Mouse (Mus musculus): ENCODE results near the gene Srpk3.
"Not testable (repeated sequence)": the region's sequence is repeated elsewhere in the genome, so short reads cannot be mapped to it uniquely, and the experiment has no call there.

The Srpk3 gene

GRCm38 (mm10) chrX:73774168-73774760 lies at the start of gene Srpk3:
Gene Srpk3 (plus strand): TSS chrX:73774405.
- in situ Hi-C loops (cut with MboI; ENCODE audit: unreplicated experiment in 2 of 2), result loop anchor here in 1 of 2 experiments (10.0 kb wide), 1 partner anchor 59 kb away; the partner anchor contains the start of genes Abcd1 and Bcap31

GRCm38 (mm10) chrX:73730908-73731307 lies 43.3 kb upstream of the Srpk3 start:
- in situ Hi-C loops (cut with MboI; ENCODE audit: unreplicated experiment in 2 of 2), result no loop called here

GRCm38 (mm10) chrX:73738155-73738554 lies 36.0 kb upstream of the Srpk3 start:
- in situ Hi-C loops (cut with MboI; ENCODE audit: unreplicated experiment in 2 of 2), result no loop called here

GRCm38 (mm10) chrX:73739151-73739550 lies 35.1 kb upstream of the Srpk3 start:
- in situ Hi-C loops (cut with MboI; ENCODE audit: unreplicated experiment in 2 of 2), result no loop called here

- in situ Hi-C loops (cut with MboI; ENCODE audit: unreplicated experiment in 2 of 2), result not testable (repeated sequence)
Measured at GRCm38 (mm10) chrX:73739841-73740240, 34.4 kb upstream of the Srpk3 start.

- in situ Hi-C loops (cut with MboI; ENCODE audit: unreplicated experiment in 2 of 2), result no loop called here
Measured at GRCm38 (mm10) chrX:73744774-73745481, 29.3 kb upstream of the Srpk3 start.

GRCm38 (mm10) chrX:73748977-73749376 lies 25.2 kb upstream of the Srpk3 start:
- in situ Hi-C loops (cut with MboI; ENCODE audit: unreplicated experiment in 2 of 2), result no loop called here

- in situ Hi-C loops (cut with MboI; ENCODE audit: unreplicated experiment in 2 of 2), result no loop called here
Measured at GRCm38 (mm10) chrX:73756334-73757140, 17.7 kb upstream of the Srpk3 start, which contains the start of gene Plxnb3. Gene Plxnb3 (plus strand): TSS chrX:73757090.

GRCm38 (mm10) chrX:73758611-73759290 lies 15.5 kb upstream of the Srpk3 start:
- in situ Hi-C loops (cut with MboI; ENCODE audit: unreplicated experiment in 2 of 2), result no loop called here

- in situ Hi-C loops (cut with MboI; ENCODE audit: unreplicated experiment in 2 of 2), result no loop called here
Measured at GRCm38 (mm10) chrX:73765311-73765710, 8.9 kb upstream of the Srpk3 start.

- in situ Hi-C loops (cut with MboI; ENCODE audit: unreplicated experiment in 2 of 2), result no loop called here
Measured at GRCm38 (mm10) chrX:73767267-73767666, 6.9 kb upstream of the Srpk3 start.

GRCm38 (mm10) chrX:73774802-73775483 lies 738 bp downstream of the Srpk3 start:
- in situ Hi-C loops (cut with MboI; ENCODE audit: unreplicated experiment in 2 of 2), result loop anchor here (10.0 to 25.0 kb wide), 2 partner anchors 60 to 512 kb away; partner anchors contain the start of genes Abcd1 (in 1 of the 2), Atp6ap1 (in 1 of the 2), Bcap31 (in 1 of the 2) and Dnase1l1 (in 1 of the 2)

- in situ Hi-C loops (cut with MboI; ENCODE audit: unreplicated experiment in 2 of 2), result loop anchor here in 1 of 2 experiments (5.0 to 25.0 kb wide), 2 partner anchors 65 to 505 kb away; partner anchors contain the start of genes Abcd1, Atp6ap1, Bcap31 and Dnase1l1
Measured at GRCm38 (mm10) chrX:73782227-73782626, 8.0 kb downstream of the Srpk3 start.

GRCm38 (mm10) chrX:73785666-73786065 lies 11.5 kb downstream of the Srpk3 start:
- in situ Hi-C loops (cut with MboI; ENCODE audit: unreplicated experiment in 2 of 2), result loop anchor here in 1 of 2 experiments (25.0 kb wide), 1 partner anchor 502 kb away; the partner anchor contains the start of genes Atp6ap1, Dnase1l1 and Taz

- in situ Hi-C loops (cut with MboI; ENCODE audit: unreplicated experiment in 2 of 2), result loop anchor here in 1 of 2 experiments (25.0 kb wide), 1 partner anchor 501 kb away; the partner anchor contains the start of genes Atp6ap1, Dnase1l1 and Taz
Measured at GRCm38 (mm10) chrX:73786364-73787224, 12.4 kb downstream of the Srpk3 start, which contains the start of the genes Idh3g and Ssr4. Gene Idh3g (minus strand): TSS chrX:73786897. Gene Ssr4 (plus strand): TSS chrX:73787028.

- in situ Hi-C loops (cut with MboI; ENCODE audit: unreplicated experiment in 2 of 2), result loop anchor here in 1 of 2 experiments (25.0 kb wide), 1 partner anchor 500 kb away; the partner anchor contains the start of genes Atp6ap1, Dnase1l1 and Taz
Measured at GRCm38 (mm10) chrX:73787225-73787558, 13.0 kb downstream of the Srpk3 start.

- in situ Hi-C loops (cut with MboI; ENCODE audit: unreplicated experiment in 2 of 2), result loop anchor here in 1 of 2 experiments (25.0 kb wide), 1 partner anchor 499 kb away; the partner anchor contains the start of genes Atp6ap1, Dnase1l1 and Taz
Measured at GRCm38 (mm10) chrX:73788501-73788900, 14.3 kb downstream of the Srpk3 start.

GRCm38 (mm10) chrX:73793039-73793438 lies 18.8 kb downstream of the Srpk3 start:
- in situ Hi-C loops (cut with MboI; ENCODE audit: unreplicated experiment in 2 of 2), result loop anchor here (5.0 to 25.0 kb wide), 3 partner anchors 159 to 622 kb away; partner anchors contain the start of genes Atp6ap1 (in 1 of the 2), Dnase1l1 (in 1 of the 2) and Taz (in 1 of the 2)

All from v-Abl transformed pro-B cells (cell line).